Mouse (Mus musculus) layer of hippocampus, adult 9-10 months (tissue): ENCODE data around the gene Slc6a1.

Experiments
- DNase-seq: peaks from one replicate; pipeline ENCODE4 v3.0.0; 2022; ENCODE audit warnings: low spot score

The Slc6a1 gene

DNA sequence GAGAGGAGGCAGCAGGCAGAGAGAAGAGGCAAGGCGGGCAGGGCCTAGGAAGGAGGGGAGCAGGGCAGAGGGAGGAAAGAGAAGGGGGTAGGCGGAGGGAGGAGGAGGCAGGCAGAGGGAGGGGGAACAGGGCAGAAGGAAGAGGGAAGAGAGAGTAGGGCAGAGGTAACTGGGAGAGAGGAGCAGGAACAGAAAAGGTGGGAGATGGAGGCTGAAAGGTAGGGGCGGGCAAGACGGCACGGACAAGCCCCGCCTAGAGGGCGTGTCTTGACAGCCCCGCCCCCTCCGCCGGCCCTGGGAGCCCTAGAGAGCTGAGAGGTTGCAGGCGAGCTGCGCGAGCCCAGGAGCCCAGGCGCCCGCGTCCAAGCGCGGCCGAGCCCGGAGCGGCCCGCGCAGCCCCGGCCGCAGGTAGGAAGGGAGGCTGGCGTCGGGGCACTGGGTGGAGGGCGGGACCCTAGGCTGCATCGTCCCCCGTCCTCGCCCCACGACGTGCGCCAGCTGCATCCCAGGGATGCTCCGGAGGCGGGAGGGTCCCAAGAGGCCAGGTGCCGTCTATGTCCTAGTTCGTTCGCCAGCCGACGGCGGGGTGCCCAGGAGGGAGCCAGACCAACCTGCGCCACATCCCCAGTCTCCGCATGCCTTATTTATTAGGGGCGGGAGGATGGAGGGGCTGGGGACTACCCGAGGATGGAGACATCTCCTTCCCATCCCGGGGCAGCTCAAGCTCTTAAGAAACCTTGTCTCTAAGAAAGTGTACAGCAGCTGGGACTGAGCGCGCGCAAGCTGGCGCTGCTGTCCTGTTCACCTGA, at the start of gene Slc6a1:
Gene Slc6a1, plus strand, starts transcription at position 167 of the 809 bp plus-strand sequence.
- no peak for DNase-seq

DNA sequence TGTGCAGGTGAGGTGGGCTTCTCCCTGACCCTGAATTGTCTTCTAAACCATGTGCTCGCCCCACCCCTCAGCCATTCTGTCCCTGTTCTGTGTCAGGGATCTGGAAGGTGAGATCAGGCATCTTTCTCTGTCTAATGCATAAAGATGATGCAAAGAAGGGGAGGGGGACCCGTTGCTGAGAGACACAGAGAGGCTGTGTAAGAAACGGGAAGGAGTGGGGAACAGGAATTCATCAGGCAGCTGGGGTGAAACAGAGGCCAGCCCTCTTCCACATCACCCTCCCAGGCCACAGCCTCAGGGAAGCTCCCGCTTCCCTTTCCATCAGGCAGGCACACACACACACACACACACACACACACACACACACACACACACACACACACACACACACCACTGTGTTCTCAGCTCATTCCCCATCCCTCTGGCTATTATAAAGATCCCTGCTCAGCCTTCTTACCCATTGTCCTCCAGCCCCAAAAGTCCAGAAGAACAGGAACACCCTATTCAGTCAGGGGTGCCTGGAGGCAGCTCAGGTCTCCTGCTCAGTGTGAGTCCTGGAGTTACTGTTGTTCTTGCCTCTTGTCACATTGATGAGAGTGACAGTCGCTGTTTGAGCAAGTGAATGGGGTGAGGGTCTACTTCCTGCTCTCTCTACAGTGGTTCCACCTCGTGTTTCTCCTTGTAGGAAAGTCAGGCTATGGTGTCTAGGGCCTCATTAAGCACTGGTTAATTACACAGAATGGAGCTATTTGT, 43.4 kb upstream of the Slc6a1 start:
- DNase-seq, result no peak

DNA sequence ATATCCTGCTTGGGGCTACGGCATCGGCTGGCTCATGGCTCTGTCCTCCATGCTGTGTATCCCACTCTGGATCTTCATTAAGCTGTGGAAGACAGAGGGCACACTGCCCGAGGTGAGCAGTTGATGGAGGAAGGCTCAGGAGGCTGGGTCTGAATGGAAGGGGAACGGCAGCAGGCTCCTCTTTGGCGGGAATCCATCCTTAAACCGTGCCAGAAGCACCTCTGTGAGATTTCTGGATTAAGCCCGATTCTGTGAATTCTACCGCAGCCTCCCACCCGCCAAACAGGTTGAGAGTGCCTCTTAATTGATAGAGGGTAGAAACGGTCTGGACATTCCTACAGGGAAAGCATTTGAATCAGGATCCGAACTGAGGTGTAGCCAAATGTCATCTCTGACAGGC, 36.8 kb upstream of the Slc6a1 start:
- no peak for DNase-seq

DNA sequence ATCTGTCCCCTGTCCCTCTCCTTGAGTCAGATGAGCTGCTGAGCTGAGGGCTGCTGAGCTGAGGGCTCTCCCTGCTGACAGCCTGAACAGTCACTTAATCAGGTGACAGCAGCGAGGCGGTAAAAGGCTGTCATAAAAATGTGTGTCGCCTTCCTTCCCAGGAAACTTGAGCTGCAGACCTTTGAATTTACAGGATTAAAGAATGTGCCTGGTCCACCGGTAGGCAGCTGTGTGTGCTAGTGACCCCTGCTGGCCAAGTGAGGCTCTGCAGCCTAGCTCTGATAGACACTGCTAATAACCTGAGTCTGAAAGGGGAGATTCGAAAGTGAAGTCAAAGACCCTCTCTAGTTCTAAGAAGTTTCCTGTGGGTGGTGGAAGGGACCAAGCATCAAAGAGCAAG, 32.1 kb upstream of the Slc6a1 start:
- DNase-seq, result peak; percentile 75

DNA sequence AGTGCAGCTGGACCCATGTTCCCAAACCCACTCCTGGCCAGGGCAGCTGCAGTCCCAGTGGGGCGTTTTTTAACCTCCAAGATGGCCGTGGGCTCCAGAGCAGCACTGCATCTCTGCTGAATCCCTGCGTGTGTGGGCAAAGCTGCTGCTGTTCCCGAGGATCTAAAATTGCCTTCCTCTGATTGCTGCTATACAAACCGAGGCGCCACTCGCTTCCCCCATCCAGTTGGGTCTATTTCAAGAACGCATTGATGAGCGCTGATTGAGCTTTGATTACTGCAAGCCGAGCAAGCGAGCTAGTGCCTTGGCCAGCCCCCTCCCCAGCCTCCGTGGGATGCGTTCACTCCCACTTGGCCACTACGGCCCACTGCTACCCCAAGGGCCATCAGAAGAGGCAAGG, 27.5 kb upstream of the Slc6a1 start:
- DNase-seq, result no peak

DNA sequence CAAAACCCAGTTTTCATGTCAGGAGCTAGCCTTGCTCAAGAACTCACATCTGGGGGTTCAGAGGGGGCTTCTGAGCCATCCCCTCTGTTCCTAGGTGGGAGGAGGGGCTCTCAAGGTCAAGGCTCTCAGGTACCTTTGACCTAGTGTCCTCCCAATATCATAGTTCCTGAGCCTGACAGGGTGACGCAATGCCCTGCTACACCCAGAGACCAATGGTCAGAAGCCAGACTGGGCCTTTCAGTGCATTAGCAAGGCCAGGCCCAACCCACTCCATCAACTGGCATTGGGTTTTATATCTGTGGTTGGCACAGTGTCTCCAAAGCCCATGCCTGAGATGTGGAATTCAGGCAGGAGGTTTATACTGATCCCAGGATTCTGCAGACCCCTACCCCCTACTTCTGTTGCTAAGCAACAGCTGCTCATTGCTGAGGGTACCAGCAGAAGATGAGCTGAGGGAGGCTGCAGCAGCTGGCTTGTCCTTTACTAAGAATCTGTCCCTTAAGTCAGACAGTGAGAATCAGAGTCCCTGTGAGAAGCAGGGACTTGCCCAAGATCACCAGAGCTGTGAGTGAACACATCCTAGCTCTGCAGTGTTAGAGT, 24.6 kb upstream of the Slc6a1 start:
- no peak for DNase-seq

DNA sequence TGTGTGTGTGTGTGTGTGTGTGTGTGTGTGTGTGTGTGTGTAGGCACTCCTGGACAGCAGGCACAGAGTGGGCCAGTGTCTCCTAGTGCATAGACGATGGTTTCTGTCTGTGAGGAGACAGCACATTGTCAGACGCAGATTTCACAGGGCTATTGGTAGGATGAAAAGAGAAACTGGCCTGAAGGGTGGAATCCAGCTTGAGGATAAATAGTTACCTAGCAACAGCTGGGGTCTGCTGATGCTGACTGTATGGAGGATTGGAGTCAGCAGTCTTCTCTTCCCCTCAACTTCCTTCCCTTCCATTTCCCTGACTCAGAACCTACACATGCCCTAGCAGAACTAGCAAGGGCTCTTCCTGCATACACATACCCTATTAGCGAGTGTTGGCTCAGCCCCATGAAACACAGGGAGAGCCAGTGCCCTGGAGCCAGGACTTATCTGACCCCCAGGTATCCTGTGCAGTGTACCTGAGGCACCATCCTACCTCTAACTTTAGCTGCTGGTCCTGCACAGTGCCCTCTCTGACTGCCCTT, 23.7 kb upstream of the Slc6a1 start:
- DNase-seq, result no peak

DNA sequence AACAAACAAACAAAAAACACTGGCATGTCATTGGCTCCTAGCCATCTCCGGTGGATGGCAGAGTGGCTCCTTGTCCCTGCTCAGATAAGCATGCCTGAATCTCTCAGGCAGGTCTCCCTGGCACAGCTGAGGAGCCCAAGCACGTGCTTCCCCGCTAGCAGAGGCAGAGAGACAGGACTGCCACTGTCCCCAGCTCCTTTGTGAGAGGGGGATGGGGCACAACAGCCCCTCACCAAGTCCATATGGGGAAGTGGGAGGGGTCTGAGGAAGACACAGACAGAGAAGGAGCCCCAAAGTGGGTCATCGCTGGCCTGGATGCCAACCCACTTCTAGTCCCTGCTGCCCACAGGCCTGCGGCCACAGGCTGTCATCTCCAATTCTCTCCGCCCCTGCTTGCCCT, 20.8 kb upstream of the Slc6a1 start:
- no peak for DNase-seq

DNA sequence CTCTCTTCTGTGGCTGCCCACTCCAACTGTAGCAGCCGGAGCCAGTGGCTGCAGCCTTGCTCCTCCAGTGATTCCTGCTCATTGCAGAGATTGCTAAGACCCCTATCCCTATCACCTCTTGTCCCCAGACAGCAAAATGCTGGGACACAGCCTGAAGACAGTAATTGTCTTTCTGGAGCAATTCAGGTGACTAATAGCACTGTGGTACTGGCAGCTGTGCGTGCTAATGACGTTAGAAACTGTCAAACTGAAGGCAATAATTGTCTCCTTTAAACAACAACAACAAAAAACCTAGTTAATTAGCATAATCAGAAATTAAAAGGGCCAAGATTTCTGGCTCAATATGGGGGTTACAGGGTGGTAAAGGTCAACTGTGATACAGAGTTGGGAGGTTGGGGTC, 18.4 kb upstream of the Slc6a1 start:
- DNase-seq, result no peak

DNA sequence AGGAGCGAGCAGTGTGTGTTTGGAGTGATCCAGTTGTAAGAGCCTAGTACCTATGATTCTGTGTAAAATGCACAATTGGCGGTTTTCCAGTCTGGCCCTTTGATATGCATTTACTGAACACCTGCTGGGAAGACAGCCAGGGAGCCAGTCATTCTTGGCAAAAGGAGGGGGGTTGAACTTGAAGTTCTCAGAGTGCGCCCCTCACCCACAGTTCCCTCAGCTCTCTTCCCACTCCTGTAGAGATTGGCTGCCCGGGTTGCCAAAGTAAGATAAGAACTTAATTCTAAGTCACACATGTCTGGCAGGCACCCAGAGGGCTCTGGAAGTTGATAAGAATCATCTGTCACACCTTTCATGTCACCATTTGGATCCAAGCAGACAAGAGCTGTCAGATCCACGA, 18.0 kb upstream of the Slc6a1 start:
- no peak for DNase-seq

DNA sequence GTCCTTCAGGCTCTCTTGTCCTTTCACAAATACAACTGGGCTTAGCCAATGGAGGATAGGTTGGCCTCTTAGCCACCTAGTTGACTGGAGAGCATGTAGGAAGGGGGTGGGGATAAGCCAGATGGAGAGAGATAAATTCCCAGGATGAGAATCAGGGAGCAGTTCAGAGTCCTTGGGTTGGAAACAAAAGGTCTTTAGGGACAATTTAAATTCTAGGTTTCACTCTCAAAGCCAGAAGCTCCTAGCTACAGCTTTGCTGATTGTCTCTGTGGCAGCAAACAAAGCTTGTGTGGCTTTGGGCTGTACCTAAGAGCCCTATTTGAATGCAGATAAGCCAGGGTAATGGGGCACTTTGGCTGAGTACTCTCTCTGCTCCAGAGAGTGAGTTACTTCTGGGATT, 16.2 kb upstream of the Slc6a1 start:
- DNase-seq, result no peak

DNA sequence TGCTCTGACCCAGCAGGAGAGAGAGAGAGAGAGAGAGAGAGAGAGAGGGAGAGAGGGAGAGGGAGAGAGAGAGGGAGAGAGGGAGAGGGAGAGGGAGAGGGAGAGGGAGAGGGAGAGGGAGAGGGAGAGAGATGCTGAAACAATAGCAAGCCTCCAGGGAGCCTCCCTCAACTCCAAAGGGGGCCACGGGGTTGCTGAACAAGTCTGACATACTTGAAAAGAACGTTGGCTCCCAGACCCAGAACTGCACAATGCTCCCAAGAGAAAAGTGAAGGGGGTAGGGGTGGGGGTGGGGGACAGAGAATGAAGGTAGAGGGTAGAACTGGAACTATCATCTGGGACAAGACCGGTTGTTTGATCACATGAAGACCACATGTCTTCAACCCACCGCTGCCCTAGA, 14.5 kb upstream of the Slc6a1 start:
- DNase-seq, result no peak

DNA sequence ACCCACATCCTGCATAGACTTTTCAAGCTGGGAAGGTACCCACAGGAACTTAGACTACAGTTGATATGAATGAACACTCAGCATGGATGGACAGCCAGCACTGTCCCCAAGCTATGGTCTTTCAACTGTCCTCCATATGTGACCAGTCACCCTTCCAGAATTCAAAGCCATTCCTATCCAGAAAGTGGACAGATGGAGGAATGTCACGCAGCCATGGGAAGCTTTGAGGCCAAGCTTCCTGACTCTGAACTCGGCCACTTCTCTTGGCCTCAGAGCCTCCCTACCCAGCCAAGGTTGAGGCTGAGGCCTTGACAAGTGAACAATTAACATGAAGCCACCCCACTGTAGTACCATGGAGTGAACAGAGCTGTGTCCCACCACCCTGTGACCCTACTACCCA, 12.8 kb upstream of the Slc6a1 start:
- DNase-seq, result no peak

DNA sequence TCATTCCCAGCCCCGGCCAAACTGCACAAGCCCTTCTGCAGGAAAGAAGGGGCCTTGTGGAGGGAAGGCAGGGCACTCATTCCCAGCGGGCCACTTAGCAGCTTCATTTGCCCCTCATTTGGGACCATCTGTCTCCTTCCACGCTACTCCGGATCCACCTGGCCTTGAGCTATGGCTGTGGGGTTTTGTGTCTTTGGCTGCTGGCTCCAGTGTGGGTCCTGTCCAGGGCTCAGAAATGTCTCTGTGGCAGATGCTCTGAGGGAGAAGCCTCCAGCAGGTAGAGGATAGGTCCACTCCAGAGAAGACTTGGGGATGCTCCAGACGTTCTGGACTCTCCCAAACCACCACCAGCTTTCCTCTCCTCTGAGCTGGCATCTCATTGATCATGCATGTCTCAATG, 11.6 kb upstream of the Slc6a1 start:
- DNase-seq, result no peak

DNA sequence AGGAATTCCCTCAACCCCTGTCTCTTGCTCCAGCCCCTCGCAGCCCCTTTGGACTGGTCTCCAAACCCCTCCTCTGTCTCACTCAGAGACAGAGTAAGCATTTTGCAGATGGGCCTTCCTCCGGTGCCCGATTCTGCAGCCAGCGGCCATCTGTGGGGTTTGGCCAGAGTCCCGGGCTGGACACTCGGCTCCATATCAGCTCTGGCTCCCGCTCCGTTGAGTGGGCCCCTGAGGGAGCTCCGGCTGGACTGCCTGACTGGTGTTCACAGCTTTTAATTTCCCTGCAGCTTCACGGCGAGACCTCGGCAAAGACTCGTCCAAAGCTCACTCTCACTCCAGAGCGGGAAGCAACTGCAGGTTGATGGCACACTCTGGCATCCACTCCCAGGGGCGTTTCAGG, 10.2 kb upstream of the Slc6a1 start:
- DNase-seq, result no peak

DNA sequence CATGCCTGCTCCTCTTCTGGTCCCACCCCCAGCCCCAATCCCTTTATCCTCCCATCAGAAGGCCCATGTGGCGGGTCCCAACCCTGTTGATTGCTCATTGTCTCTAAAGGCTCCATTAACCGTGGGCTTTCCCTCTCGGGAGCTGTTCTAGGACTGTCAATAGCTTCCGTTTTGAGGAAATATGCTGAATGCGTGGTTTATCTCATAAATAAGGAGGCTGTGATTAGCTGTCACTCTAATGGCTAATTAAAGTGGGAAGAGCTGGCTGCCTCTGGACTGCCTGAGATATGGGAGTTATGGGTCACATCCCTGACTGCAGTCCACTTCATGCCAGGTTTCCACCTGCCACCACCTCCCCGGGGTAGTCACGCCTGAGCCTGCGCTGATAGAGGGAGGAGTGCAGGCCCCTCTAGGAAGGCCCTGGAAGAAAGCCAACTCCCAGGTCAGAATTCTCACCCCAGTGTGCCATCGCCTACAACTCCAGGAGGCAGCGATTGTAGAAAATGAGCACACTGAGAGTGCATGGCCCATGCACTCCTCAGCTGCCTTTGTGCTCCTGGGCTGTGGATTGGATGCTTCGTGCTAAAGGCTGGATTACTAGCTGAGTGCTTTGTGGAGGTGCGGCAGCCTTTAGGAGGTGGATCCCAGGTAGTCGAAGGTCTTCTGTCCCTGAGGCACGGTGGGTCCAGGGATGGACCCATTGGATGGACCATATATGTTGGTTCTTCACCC, 8.3 kb upstream of the Slc6a1 start:
- DNase-seq, result no peak

DNA sequence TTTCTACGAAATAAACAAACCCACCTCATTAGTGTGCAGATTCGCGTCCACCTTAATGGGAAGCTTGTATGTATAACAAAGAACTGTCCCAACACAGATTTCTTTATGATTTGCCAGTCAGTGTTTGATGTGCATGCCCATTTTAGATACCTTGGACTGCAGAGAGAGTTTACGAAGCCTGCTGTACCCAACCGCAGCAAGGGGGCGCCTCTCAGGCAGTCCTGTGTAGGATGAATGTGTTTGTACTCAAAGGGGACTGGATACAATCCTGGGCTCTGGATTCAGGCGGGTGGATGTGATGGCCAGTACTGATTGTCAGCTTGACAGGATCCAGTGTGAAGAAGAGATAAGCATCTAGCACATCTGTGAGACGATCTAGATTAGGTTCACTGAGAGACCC, 6.6 kb upstream of the Slc6a1 start:
- DNase-seq, result no peak

DNA sequence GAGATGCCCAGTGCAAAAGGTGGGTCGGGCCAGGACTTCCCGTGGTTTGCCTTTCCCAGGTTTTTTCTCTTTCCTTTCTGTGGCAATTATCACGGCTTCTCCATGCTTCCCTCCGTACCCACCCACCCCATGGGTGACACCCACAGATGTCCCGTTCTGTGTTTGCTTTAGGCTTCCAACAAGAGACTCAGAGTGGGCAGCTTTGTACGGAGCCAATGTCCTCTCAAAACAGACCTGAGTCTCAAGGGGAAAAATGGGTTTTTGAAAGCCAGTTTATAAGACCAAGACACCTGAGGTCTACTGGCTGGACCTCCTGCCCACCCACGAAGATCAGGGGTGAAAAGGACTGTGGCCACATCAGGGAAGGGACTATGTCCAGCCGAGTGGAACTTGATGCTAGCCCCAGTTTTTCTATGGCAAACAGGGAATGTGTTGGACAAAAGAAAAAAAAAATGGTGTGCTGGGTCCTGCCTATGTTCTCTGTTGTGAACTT, 889 bp downstream of the Slc6a1 start:
- no peak for DNase-seq

DNA sequence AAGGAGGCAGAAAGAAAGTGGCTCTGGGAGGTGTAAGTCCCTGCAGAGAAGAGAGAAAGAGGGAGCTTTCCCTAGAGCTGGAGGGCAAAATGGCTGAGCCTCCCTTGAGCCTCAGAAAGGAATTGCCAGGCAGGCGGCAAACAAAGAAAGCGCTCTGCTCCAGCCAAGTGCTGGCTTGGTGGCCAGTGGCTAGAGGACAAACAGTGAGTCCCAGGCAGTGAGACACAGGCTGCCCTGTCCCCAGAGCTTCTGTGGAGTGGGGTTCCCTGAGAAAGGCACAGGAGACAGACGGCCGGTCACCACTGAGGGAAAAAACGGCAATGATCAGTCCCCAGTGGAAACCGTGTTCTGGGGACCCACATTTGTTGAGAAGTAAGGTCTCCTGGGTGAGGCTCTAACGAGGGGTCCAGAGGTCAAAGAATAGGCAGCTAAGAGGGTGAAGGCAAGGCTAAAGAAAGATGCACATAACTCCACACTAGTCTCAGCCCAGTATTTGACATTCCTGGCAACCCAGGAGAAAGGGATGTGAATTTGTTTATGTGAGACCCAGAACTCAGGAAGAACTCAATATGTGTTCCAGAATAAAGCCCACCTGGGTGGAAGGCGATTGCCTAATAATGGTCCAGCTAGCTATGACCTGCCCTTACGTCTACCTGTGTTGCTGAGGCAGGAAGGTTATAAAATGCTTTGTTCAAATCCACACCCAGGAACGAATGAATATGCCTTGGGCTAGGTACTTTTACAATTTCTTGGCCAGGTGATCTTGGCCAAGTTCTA, 1.7 kb downstream of the Slc6a1 start:
- no peak for DNase-seq

DNA sequence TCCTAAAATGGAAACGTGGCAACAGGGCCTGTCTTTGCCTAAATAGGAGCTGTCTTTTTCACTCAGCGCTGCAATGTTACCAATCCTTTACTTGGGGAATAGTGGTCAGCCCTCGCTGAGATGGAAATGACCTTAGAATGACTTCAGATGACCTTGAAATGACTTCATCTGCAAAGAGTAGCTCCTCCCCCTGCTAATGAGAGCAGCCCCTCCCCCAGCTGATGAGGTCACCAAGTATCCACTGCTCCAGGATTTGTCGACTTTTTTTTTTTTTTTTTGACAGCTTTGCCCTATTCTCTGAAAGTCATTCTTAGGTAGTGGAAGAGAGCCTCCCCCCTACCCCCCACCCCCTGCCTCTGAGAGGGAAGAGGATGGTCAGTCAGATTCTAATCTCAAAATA, 3.0 kb downstream of the Slc6a1 start:
- no peak for DNase-seq

DNA sequence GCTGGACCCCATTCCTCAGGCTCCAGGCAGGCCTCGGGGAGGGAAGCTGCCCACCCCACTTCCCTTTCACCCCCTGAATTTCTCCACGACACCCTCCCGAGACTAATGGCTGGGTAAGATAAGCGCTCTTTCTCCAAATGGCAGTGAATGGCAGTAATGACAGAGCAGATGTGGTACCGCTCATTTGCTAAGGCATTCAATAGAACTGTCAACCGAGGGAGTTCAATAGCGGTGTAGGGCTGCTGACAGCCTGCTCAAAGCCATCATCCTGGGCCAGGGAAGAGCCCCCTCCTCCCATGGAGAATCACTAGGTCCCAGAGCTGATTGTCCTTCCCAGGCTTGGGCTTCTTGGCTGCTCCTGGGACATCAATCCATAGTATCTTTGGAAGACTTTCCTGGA, 6.7 kb downstream of the Slc6a1 start:
- no peak for DNase-seq
